Mouse (Mus musculus) liver, embryonic 12.5 days (tissue): Measurements from ENCODE around the gene Erp29. TPM values are rescaled to one million over a fixed set of nuclear protein-coding genes. Genes with fewer than 3 reads are reported as not detected.

Experiments
- ATAC-seq: fragments of 200-750 bp; cut with Nextera tagmentation; 2 replicates; pipeline ENCODE4 v1.8.0; 2017; ENCODE audit warnings: moderate number of reproducible peaks, mild to moderate bottlenecking, moderate library complexity
- H3K27ac ChIP-seq: fragments of 300-500 bp; sonication (generic); 2 replicates; pipeline ENCODE4 v1.5.1; 2016; ENCODE audit warnings: mild to moderate bottlenecking
- H3K27me3 ChIP-seq: fragments of 300-500 bp; sonication (generic); replicated peaks from 2 replicates; pipeline ENCODE4 v1.6.1; 2016; ENCODE audit warnings: mild to moderate bottlenecking, moderate library complexity
- H3K36me3 ChIP-seq: fragments of 300-500 bp; sonication (generic); 2 replicates; pipeline ENCODE4 v1.6.1; 2016; ENCODE audit warnings: mild to moderate bottlenecking, moderate library complexity
- H3K4me1 ChIP-seq: fragments of 300-500 bp; sonication (generic); 2 replicates; pipeline ENCODE4 v1.6.1; 2016
- H3K4me2 ChIP-seq: fragments of 300-500 bp; sonication (generic); 2 replicates; pipeline ENCODE4 v1.6.1; 2016; ENCODE audit warnings: mild to moderate bottlenecking, moderate library complexity
- H3K4me3 ChIP-seq: fragments of 300-500 bp; sonication (generic); 2 replicates; pipeline ENCODE4 v1.5.1; 2016; ENCODE audit warnings: mild to moderate bottlenecking, moderate library complexity
- H3K9ac ChIP-seq: fragments of 300-500 bp; sonication (generic); 2 replicates; pipeline ENCODE4 v1.6.1; 2016; ENCODE audit warnings: mild to moderate bottlenecking, moderate library complexity
- H3K9me3 ChIP-seq: fragments of 300-500 bp; sonication (generic); replicated peaks from 2 replicates; pipeline ENCODE4 v1.6.1; 2016; ENCODE audit warnings: mild to moderate bottlenecking, moderate library complexity
- WGBS: fragments of 180-500 bp; shearing (Covaris S2); methylation state at CpG from one replicate; pipeline ENCODE4 v1.1.7; 2016; ENCODE audit not compliant: insufficient replicate concordance; 5-methylcytosine and 5-hydroxymethylcytosine counted together
- polyA plus RNA-seq: library from polyadenylated mRNA; unstranded; fragments of >200 nt; fragmentation: Nextera tagmentation; extraction: Ambion mirVana; gene quantifications from 2 replicates; pipeline ENCODE4 v1.2.1, GENCODE M21; 2016

Gene Erp29
- polyA plus RNA-seq, 1 experiment from 2014 or later: 103 TPM

DNA sequence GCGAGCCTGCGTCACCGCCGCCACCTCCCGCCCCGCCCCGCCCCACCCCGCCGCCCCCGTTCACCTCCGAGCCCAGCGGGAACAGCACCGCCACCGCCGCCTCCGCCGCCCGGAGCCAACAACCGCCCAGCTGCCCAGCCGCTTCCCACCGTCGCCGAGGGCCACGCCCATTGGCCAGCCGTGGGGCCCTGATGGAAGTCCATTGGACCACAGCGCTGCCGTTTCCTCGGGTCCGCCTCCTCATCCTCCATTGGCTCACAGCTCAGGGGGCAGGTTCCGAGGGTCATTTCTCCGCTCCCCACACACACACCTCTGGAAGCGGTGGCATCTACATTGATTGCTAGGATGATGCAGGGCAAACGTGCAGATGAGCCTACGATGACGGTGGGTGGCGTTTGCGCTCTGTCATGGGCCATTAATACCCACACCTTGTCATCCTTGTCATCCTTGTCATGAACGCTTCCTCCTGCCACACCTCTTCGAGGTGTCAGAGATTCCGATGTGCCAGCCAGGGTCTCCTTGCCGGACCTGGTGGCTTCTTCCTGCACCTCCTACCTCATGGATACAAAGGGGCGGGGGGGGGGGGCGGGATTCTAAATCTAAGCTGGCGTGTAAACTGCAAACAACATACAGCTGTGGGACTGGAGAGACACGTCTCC is 66.7 kb downstream of the Erp29 start, which contains the start of gene Trafd1:
TSS of gene Trafd1 (minus strand) at position 172 of the 659 bp plus-strand sequence.
- peak within 1 kb of the TSS; percentile 93 for H3K4me2 ChIP-seq
- peak within 1 kb of the TSS; percentile 73 for H3K4me3 ChIP-seq
- H3K27ac ChIP-seq: peak within 1 kb of the TSS; percentile 89
- WGBS: under 1% methylated on average over 32 of the region's 45 CpGs
- H3K9me3 ChIP-seq: 0 out of 2 replicates have a peak, but pooled peaks cover 3% of the 10 kb centered on the region
- peaks cover 17% of the 10 kb centered on the region for H3K36me3 ChIP-seq
- peaks cover 44% of the 10 kb centered on the region for H3K4me1 ChIP-seq
- no peaks in the 10 kb centered on the region; the same call in 1 of the 2 replicates for H3K27me3 ChIP-seq
- H3K9ac ChIP-seq: peak within 1 kb of the TSS; percentile 83
- ATAC-seq: peak; percentile 90

DNA sequence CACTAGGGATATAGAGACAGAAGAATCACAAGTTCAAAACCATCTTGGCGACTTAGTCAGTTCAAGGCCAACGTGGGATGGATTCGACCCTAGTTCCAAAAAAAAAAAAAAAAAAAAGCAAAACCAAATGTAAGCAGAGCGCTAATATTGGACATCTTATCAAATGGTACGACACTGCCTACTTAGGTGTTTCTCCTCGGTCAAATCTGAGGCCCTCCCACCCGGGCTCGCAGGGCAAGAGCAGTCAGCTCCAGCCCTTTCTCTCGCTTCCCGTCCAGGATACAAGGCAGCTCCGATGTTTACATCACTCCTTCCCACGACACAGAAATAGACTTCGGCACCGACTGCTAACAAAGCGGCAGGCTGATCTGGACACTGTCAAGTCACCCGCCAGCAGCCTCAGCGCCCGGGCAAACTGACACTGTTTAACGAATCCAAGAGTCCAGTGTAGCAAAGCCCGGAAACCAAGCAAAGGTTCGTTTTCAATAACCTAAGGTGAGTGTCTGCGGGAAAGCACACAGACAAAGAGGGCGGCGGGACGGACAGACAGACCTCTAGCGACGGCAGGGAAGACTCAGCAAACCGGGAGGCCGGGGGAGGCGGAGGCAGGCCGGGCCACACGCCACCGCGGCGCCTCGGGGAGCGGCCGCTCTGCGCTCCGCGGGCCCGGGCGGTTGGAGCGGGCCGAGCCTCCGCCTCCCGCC is 67.4 kb downstream of the Erp29 start:
- H3K27me3 ChIP-seq: no peaks in the 10 kb centered on the region; the same call in 1 of the 2 replicates
- WGBS: 2% methylated on average over 38 of the region's 47 CpGs
- ATAC-seq: peak; percentile 44
- H3K9me3 ChIP-seq: 0 out of 2 replicates have a peak, but pooled peaks cover 3% of the 10 kb centered on the region
- peak overlapping the region; percentile 93 for H3K4me2 ChIP-seq
- peaks cover 22% of the 10 kb centered on the region for H3K36me3 ChIP-seq
- H3K4me3 ChIP-seq: peak overlapping the region; percentile 73
- peaks cover 42% of the 10 kb centered on the region for H3K4me1 ChIP-seq
- peak overlapping the region; percentile 83 for H3K9ac ChIP-seq
- peak overlapping the region; percentile 89 for H3K27ac ChIP-seq

DNA sequence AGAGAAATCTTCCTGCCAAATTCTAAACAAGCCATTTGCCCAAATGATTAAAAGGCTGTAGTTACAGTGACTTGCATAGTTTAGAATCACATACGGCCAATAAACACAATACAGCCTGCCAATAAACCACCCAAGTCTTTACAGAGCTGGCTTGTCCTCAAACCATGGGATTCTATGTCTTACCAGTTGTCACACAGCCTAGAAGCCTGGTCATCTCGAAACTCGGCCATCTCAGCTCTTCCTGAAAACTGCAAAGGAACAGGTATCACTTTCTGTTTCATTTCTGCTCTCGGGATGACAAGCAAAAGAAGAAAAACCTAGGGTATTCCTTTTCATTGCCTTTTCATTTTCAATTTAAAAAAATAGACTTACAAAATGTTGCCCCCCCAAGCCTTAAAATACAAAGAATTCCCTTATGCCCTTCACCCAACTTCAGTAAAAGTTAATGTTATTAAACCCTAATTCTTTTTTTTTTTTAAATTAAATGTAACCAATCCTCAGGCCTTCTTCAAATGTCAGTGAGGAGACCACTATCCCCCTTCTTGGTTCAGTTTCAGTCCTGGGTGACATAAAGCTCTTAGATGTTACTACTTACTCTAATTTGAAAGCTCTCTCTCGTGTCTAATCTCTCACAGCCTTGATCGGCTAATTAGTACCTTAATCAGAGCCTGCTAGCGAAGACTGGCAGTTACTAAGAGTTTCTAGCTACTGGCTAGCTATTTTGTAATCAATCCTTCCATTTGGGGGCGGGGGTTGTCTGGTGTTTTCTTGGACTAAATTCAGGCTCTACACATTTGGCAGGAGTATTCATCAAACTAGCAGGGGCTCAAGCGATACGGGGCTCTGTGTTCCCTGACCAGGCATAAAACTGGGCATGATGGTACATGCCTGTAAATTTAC is 68.2 kb downstream of the Erp29 start:
- H3K9me3 ChIP-seq: 0 out of 2 replicates have a peak, but pooled peaks cover 3% of the 10 kb centered on the region
- 0 out of 2 replicates have a peak overlapping the region, but pooled peaks have one; percentile 89 for H3K27ac ChIP-seq
- H3K36me3 ChIP-seq: peaks cover 29% of the 10 kb centered on the region
- H3K27me3 ChIP-seq: no peaks in the 10 kb centered on the region
- H3K4me2 ChIP-seq: peak overlapping the region; percentile 93
- peak overlapping the region; percentile 83 for H3K9ac ChIP-seq
- ATAC-seq: no peak
- WGBS: 61% methylated on average over 10 of the region's 10 CpGs
- peak overlapping the region; percentile 73 for H3K4me3 ChIP-seq
- H3K4me1 ChIP-seq: peaks cover 34% of the 10 kb centered on the region

DNA sequence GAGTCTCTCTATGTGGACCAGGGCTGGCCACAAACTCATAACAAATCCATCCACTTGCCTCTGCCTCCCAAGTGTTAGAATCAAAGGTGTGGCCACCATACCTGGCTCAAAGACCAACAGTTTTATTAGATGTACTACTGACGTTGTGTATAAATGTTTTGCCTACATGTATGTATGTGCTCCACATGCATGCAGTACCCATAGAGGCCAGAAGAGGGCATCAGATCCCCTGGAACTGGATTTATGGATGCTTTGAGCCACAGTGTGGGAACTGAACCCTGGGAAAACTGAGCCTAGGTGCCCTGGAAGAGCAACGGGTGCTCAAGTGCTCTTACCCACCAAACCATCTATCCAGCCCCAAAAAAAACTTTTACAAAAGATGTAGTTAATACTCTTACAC is 71.6 kb downstream of the Erp29 start:
- Histone ChIP-seq H3K4me2 (no peak overlapping the region), H3K9me3 (0 out of 2 replicates have a peak, but pooled peaks cover 3% of the 10 kb centered on the region), H3K4me3 (no peak overlapping the region), H3K27me3 (no peaks in the 10 kb centered on the region), H3K36me3 (peaks cover 53% of the 10 kb centered on the region), H3K4me1 (peaks cover 17% of the 10 kb centered on the region), H3K27ac (no peak overlapping the region), H3K9ac (no peak overlapping the region)
- 87% methylated on average over 2 of the region's 2 CpGs for WGBS
- ATAC-seq: no peak

DNA sequence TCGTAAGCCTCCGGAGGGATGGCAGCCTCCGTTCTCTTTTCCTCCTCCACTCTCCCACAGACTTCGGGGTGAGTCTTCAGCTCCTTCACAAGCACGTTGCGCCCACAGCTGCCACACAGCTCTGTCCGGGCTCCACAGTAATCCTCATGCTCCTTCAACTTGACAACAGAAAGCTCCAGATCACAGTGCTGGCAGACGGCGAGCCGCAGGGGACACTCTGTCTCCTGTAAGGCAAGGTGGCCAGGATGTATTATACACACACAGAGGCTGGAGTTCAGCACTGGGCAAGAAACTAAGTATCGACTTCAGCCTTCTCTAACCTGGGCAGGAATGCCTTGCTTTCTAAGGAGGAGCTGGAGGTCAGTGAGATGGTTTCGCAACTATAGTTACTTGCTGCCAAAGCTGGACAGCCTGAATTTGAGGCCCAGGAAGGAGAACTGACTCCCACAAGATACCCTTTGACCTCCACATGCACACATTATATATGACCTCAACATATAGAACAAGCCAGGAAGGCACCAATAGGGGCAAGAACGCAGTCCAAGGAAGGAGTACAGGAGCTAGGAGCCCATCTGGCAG is 73.5 kb downstream of the Erp29 start:
- Histone ChIP-seq H3K4me2 (no peak overlapping the region), H3K4me3 (no peak overlapping the region), H3K27me3 (no peaks in the 10 kb centered on the region), H3K9me3 (0 out of 2 replicates have a peak, but pooled peaks cover 3% of the 10 kb centered on the region), H3K9ac (no peak overlapping the region), H3K27ac (no peak overlapping the region), H3K4me1 (peaks cover 4% of the 10 kb centered on the region; the same call in 1 of the 2 replicates), H3K36me3 (peaks cover 69% of the 10 kb centered on the region)
- WGBS: 84% methylated on average over 13 of the region's 13 CpGs
- ATAC-seq: no peak

Other genes with a start within 250 kb of the Erp29 start
- gene Rpl6, start 248.0 kb downstream of the Erp29 start, polyA plus RNA-seq: 590 and 602 TPM in 2 replicates
- 13.3 and 14.4 TPM in 2 replicates for gene Hectd4, start 232.3 kb downstream of the Erp29 start, polyA plus RNA-seq
- gene Trafd1, start 66.9 kb downstream of the Erp29 start, polyA plus RNA-seq: 23.7 and 25.7 TPM in 2 replicates
- 41.2 and 42.7 TPM in 2 replicates for gene Naa25, start 54.6 kb downstream of the Erp29 start, polyA plus RNA-seq
- gene Tmem116, start 613 bp downstream of the Erp29 start, polyA plus RNA-seq: 0.64 and 0.74 TPM in 2 replicates
- not detected in 2 replicates for gene Adam1b, start 50.9 kb upstream of the Erp29 start, polyA plus RNA-seq
- 0.26 and 0.54 TPM in 2 replicates for gene Adam1a, start 93.0 kb upstream of the Erp29 start, polyA plus RNA-seq
- gene Gm42878, start 93.0 kb upstream of the Erp29 start, polyA plus RNA-seq: not detected in 2 replicates
- 33.6 and 35.8 TPM in 2 replicates for gene Mapkapk5, start 93.4 kb upstream of the Erp29 start, polyA plus RNA-seq
- gene Aldh2, start 141.3 kb upstream of the Erp29 start, polyA plus RNA-seq: 143 and 146 TPM in 2 replicates
- 1.6 and 1.9 TPM in 2 replicates for gene Acad12, start 166.4 kb upstream of the Erp29 start, polyA plus RNA-seq
- gene Acad10, start 208.0 kb upstream of the Erp29 start, polyA plus RNA-seq: 2.5 and 2.6 TPM in 2 replicates
- 35.1 and 36.6 TPM in 2 replicates for gene Brap, start 208.1 kb upstream of the Erp29 start, polyA plus RNA-seq